Mouse (Mus musculus): ENCODE results near the gene Ccer2. TPM values are rescaled to one million over a fixed set of nuclear protein-coding genes. Genes with fewer than 3 reads are reported as not detected.

Ccer2 gene
- polyA plus RNA-seq (2014; fragmentation: Nextera tagmentation; extraction: Ambion mirVana): 0.22 TPM in 1 of 2 replicates, not detected in the other

GRCm38 (mm10) chr7:28756079-28756478, at the start of gene Ccer2:
Gene Ccer2, plus strand, starts transcription at chr7:28756174.
- 2% methylated on average over 17 of the region's 17 CpGs for WGBS

DNA sequence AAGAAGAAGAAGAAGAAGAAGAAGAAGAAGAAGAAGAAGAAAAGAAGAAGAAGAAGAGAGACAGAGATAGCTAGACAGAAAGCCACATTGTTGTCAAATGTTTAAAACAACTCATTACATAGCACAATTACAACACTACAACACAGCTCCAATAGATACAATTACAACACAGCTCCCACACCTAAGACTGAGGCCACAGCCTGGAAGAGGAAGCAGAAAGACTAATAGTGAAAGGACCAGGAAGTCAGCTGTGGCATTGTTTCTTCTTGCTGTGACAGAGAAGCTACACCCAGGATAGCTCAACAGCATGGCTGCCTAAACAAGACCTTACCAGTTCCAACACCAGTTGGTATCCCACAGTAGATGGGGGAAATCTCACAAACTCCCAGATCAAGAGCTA, 46.5 kb upstream of the Ccer2 start:
- no peak overlapping the region for H3K27ac ChIP-seq (replicated peaks; ENCODE audit: low read depth, low read length)
- no peak overlapping the region for H3K4me2 ChIP-seq (ENCODE audit: low read length)
- no peak overlapping the region for H3K9ac ChIP-seq (replicated peaks; ENCODE audit: low read length)
- H3K4me3 ChIP-seq (replicated peaks; ENCODE audit: low read depth, low read length): no peak overlapping the region
- H3K4me1 ChIP-seq (ENCODE audit: control insufficient read depth, insufficient read depth, low read length): no peaks in the 10 kb centered on the region
- no peaks in the 10 kb centered on the region for H3K9me3 ChIP-seq (ENCODE audit: control insufficient read depth, low read length)
- DNase-seq: no peak
- no peak for ATAC-seq (ENCODE audit: low FRiP score, low TSS enrichment)
- H3K36me3 ChIP-seq (ENCODE audit: control insufficient read depth, insufficient read depth, low read length): no peaks in the 10 kb centered on the region
- H3K27me3 ChIP-seq (ENCODE audit: control insufficient read depth, insufficient read depth, low read length): no peaks in the 10 kb centered on the region

More at GRCm38 (mm10) chr7:28756079-28756478, at the start of gene Ccer2:
- Histone ChIP-seq H3K9me3 (ENCODE audit: control insufficient read depth, low read length) (no peaks in the 10 kb centered on the region), H3K4me3 (replicated peaks; ENCODE audit: low read depth, low read length) (peak within 1 kb of the TSS; percentile 12; the same call in 1 of the 2 replicates), H3K4me2 (ENCODE audit: low read length) (peak within 1 kb of the TSS; percentile 45), H3K27me3 (ENCODE audit: control insufficient read depth, insufficient read depth, low read length) (no peaks in the 10 kb centered on the region), H3K9ac (replicated peaks; ENCODE audit: low read length) (peak within 1 kb of the TSS; percentile 50; the same call in 1 of the 2 replicates), H3K4me1 (ENCODE audit: control insufficient read depth, insufficient read depth, low read length) (0 out of 2 replicates have a peak, but pooled peaks cover 6% of the 10 kb centered on the region), H3K36me3 (ENCODE audit: control insufficient read depth, insufficient read depth, low read length) (peaks cover 38% of the 10 kb centered on the region), H3K27ac (replicated peaks; ENCODE audit: low read depth, low read length) (no peak within 1 kb of the TSS)
- ATAC-seq (ENCODE audit: low FRiP score, low TSS enrichment) (no peak), DNase-seq (no peak)

DNA sequence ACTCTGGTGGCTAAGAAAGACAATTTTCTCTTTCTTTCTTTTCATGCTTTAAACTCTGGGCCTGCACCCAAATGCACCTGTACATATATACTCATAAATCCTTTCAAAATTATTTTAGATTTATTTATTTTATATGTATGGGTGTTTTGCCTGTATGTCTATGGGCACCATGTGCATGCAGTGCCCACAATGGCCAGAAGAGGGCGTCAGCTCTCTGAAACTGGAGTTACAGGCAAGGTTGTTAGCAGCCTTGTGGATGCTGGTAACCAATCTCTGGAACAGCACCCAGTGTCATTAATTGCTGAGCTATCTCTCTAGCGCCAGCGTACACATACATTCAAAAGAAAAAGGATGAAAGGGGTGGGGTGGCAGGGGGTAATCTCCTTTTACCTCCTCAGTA, 45.0 kb upstream of the Ccer2 start:
- Histone ChIP-seq H3K4me3 (replicated peaks; ENCODE audit: low read depth, low read length) (no peak overlapping the region), H3K36me3 (ENCODE audit: control insufficient read depth, insufficient read depth, low read length) (no peaks in the 10 kb centered on the region), H3K27ac (replicated peaks; ENCODE audit: low read depth, low read length) (no peak overlapping the region), H3K4me2 (ENCODE audit: low read length) (no peak overlapping the region), H3K27me3 (ENCODE audit: control insufficient read depth, insufficient read depth, low read length) (no peaks in the 10 kb centered on the region), H3K4me1 (ENCODE audit: control insufficient read depth, insufficient read depth, low read length) (no peaks in the 10 kb centered on the region), H3K9me3 (ENCODE audit: control insufficient read depth, low read length) (no peaks in the 10 kb centered on the region), H3K9ac (replicated peaks; ENCODE audit: low read length) (no peak overlapping the region)
- no peak for DNase-seq
- ATAC-seq (ENCODE audit: low FRiP score, low TSS enrichment): no peak
- 65% methylated on average over 3 of the region's 3 CpGs for WGBS

- WGBS: 87% methylated on average over 5 of the region's 5 CpGs
- Histone ChIP-seq H3K4me1 (ENCODE audit: control insufficient read depth, insufficient read depth, low read length) (no peaks in the 10 kb centered on the region; the same call in 1 of the 2 replicates), H3K9ac (replicated peaks; ENCODE audit: low read length) (no peak overlapping the region), H3K4me2 (ENCODE audit: low read length) (no peak overlapping the region), H3K27me3 (ENCODE audit: control insufficient read depth, insufficient read depth, low read length) (no peaks in the 10 kb centered on the region), H3K36me3 (ENCODE audit: control insufficient read depth, insufficient read depth, low read length) (no peaks in the 10 kb centered on the region), H3K4me3 (replicated peaks; ENCODE audit: low read depth, low read length) (no peak overlapping the region), H3K27ac (replicated peaks; ENCODE audit: low read depth, low read length) (no peak overlapping the region), H3K9me3 (ENCODE audit: control insufficient read depth, low read length) (no peaks in the 10 kb centered on the region)
- no peak for ATAC-seq (ENCODE audit: low FRiP score, low TSS enrichment)
- DNase-seq: no peak
Observed at GRCm38 (mm10) chr7:28714667-28715066, 41.3 kb upstream of the Ccer2 start.

DNA sequence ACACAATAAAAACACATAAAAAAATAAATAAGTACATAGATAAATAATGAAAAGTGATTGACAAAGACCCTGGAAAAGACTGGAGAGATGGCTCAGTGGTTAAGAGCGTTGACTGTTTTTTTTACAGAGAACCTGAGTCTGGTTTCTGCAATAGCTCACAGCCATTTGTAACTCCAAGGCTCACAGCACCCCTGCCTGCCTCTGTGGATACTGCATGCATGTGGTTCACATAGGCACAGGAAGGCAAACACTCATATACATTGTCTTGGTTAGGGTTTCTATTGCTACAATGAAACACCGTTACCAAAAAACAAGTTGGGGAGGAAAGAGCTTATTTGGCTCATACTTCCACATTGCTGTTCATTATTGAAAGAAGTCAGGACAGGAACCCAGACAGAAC, 40.4 kb upstream of the Ccer2 start:
- Histone ChIP-seq H3K27ac (replicated peaks; ENCODE audit: low read depth, low read length) (no peak overlapping the region), H3K4me3 (replicated peaks; ENCODE audit: low read depth, low read length) (no peak overlapping the region), H3K27me3 (ENCODE audit: control insufficient read depth, insufficient read depth, low read length) (no peaks in the 10 kb centered on the region), H3K9me3 (ENCODE audit: control insufficient read depth, low read length) (no peaks in the 10 kb centered on the region), H3K9ac (replicated peaks; ENCODE audit: low read length) (no peak overlapping the region), H3K36me3 (ENCODE audit: control insufficient read depth, insufficient read depth, low read length) (no peaks in the 10 kb centered on the region), H3K4me1 (ENCODE audit: control insufficient read depth, insufficient read depth, low read length) (no peaks in the 10 kb centered on the region; the same call in 1 of the 2 replicates), H3K4me2 (ENCODE audit: low read length) (no peak overlapping the region)
- WGBS: 98% methylated on average over 2 of the region's 2 CpGs
- no peak for ATAC-seq (ENCODE audit: low FRiP score, low TSS enrichment)
- DNase-seq: no peak

GRCm38 (mm10) chr7:28716590-28717281, 39.2 kb upstream of the Ccer2 start, which contains the start of gene Fbxo17:
Gene Fbxo17, plus strand, starts transcription at chr7:28716804.
- H3K27me3 ChIP-seq (ENCODE audit: control insufficient read depth, insufficient read depth, low read length): no peaks in the 10 kb centered on the region
- H3K27ac ChIP-seq (replicated peaks; ENCODE audit: low read depth, low read length): no peak within 1 kb of the TSS
- peak within 1 kb of the TSS; percentile 52 for H3K9ac ChIP-seq (replicated peaks; ENCODE audit: low read length)
- H3K4me3 ChIP-seq (replicated peaks; ENCODE audit: low read depth, low read length): peak within 1 kb of the TSS; percentile 36
- peak; percentile 74 for DNase-seq
- under 1% methylated on average over 36 of the region's 36 CpGs for WGBS
- peak; percentile 48 for ATAC-seq (ENCODE audit: low FRiP score, low TSS enrichment)
- peak within 1 kb of the TSS; percentile 70 for H3K4me2 ChIP-seq (ENCODE audit: low read length)
- H3K36me3 ChIP-seq (ENCODE audit: control insufficient read depth, insufficient read depth, low read length): no peaks in the 10 kb centered on the region
- no peaks in the 10 kb centered on the region; the same call in 1 of the 2 replicates for H3K4me1 ChIP-seq (ENCODE audit: control insufficient read depth, insufficient read depth, low read length)
- H3K9me3 ChIP-seq (ENCODE audit: control insufficient read depth, low read length): no peaks in the 10 kb centered on the region

GRCm38 (mm10) chr7:28717726-28718125, 38.2 kb upstream of the Ccer2 start:
- H3K4me1 ChIP-seq (ENCODE audit: control insufficient read depth, insufficient read depth, low read length): no peaks in the 10 kb centered on the region; the same call in 1 of the 2 replicates
- H3K27ac ChIP-seq (replicated peaks; ENCODE audit: low read depth, low read length): no peak overlapping the region
- no peak overlapping the region for H3K9ac ChIP-seq (replicated peaks; ENCODE audit: low read length)
- H3K9me3 ChIP-seq (ENCODE audit: control insufficient read depth, low read length): no peaks in the 10 kb centered on the region
- ATAC-seq (ENCODE audit: low FRiP score, low TSS enrichment): no peak
- no peaks in the 10 kb centered on the region for H3K27me3 ChIP-seq (ENCODE audit: control insufficient read depth, insufficient read depth, low read length)
- H3K4me2 ChIP-seq (ENCODE audit: low read length): no peak overlapping the region
- no peak for DNase-seq
- no peak overlapping the region for H3K4me3 ChIP-seq (replicated peaks; ENCODE audit: low read depth, low read length)
- no peaks in the 10 kb centered on the region for H3K36me3 ChIP-seq (ENCODE audit: control insufficient read depth, insufficient read depth, low read length)
- 93% methylated on average over 10 of the region's 10 CpGs for WGBS

GRCm38 (mm10) chr7:28719159-28719558, 36.8 kb upstream of the Ccer2 start:
- Histone ChIP-seq H3K27ac (replicated peaks; ENCODE audit: low read depth, low read length) (no peak overlapping the region), H3K4me1 (ENCODE audit: control insufficient read depth, insufficient read depth, low read length) (no peaks in the 10 kb centered on the region; the same call in 1 of the 2 replicates), H3K9me3 (ENCODE audit: control insufficient read depth, low read length) (no peaks in the 10 kb centered on the region), H3K9ac (replicated peaks; ENCODE audit: low read length) (no peak overlapping the region), H3K36me3 (ENCODE audit: control insufficient read depth, insufficient read depth, low read length) (no peaks in the 10 kb centered on the region), H3K4me3 (replicated peaks; ENCODE audit: low read depth, low read length) (no peak overlapping the region), H3K27me3 (ENCODE audit: control insufficient read depth, insufficient read depth, low read length) (no peaks in the 10 kb centered on the region), H3K4me2 (ENCODE audit: low read length) (no peak overlapping the region)
- DNase-seq (no peak), ATAC-seq (ENCODE audit: low FRiP score, low TSS enrichment) (no peak)
- 69% methylated on average over 4 of the region's 4 CpGs for WGBS

DNA sequence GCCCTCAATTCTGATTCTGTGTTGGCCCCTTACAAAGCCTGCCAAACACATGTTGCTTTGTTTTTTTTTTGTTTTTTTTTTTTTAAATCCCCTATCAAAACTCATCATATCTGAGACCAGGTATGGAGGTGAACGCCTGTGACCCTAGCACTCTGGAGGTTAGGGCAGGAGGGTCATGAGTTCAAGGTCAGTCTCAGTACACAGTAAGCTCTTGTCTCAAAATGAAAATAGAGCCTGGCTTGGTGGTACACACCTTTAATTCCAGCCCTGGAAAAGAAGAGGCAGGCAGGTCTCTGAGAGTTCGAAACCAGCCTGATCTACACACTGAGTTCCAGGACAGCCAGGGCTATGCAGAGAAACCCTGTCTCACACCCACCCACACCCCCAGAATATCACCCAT, 36.3 kb upstream of the Ccer2 start:
- Histone ChIP-seq H3K9ac (replicated peaks; ENCODE audit: low read length) (no peak overlapping the region), H3K4me1 (ENCODE audit: control insufficient read depth, insufficient read depth, low read length) (no peaks in the 10 kb centered on the region; the same call in 1 of the 2 replicates), H3K27me3 (ENCODE audit: control insufficient read depth, insufficient read depth, low read length) (no peaks in the 10 kb centered on the region), H3K9me3 (ENCODE audit: control insufficient read depth, low read length) (no peaks in the 10 kb centered on the region), H3K4me2 (ENCODE audit: low read length) (no peak overlapping the region), H3K4me3 (replicated peaks; ENCODE audit: low read depth, low read length) (no peak overlapping the region), H3K36me3 (ENCODE audit: control insufficient read depth, insufficient read depth, low read length) (no peaks in the 10 kb centered on the region), H3K27ac (replicated peaks; ENCODE audit: low read depth, low read length) (no peak overlapping the region)
- WGBS: 93% methylated on average over 2 of the region's 2 CpGs
- ATAC-seq (ENCODE audit: low FRiP score, low TSS enrichment): no peak
- no peak for DNase-seq

Measured in midbrain, embryonic 14.5 days (tissue).